Mouse (Mus musculus) brain, embryonic 14.5 days (tissue): ENCODE results near the gene Hcls1. TPM values are rescaled to one million over a fixed set of nuclear protein-coding genes. Genes with fewer than 3 reads are reported as not detected.
A peak's percentile ranks its signal among the peaks of the same experiment; 100 is the strongest.

Experiments
- DNase-seq: peaks from one replicate; pipeline ENCODE4 v3.0.0-alpha.2; 2011; ENCODE audit warnings: low read depth
- CTCF ChIP-seq: fragments of 200-500 bp; IDR thresholded peaks from 2 replicates; pipeline ENCODE4 v1.5.1; 2012; ENCODE audit warnings: inconsistent platforms, mild to moderate bottlenecking, moderate library complexity, borderline replicate concordance; ENCODE audit not compliant: insufficient read depth, insufficient read length; ENCODE audit errors: extremely low read depth
- POLR2A ChIP-seq: fragments of 200-500 bp; IDR thresholded peaks from 2 replicates; pipeline ENCODE4 v1.6.1; 2012; ENCODE audit warnings: mild to moderate bottlenecking, inconsistent platforms, borderline replicate concordance; ENCODE audit not compliant: poor library complexity, insufficient read depth, insufficient read length, severe bottlenecking; ENCODE audit errors: extremely low read depth
- polyA plus RNA-seq: library from polyadenylated mRNA; depleted of rRNA; stranded (reverse); fragments of >200 nt; gene quantifications from 2 replicates; pipeline ENCODE4 v1.2.3, GENCODE M21; 2012

Hcls1 gene
- polyA plus RNA-seq, 1 experiment = 1.9 TPM

DNA sequence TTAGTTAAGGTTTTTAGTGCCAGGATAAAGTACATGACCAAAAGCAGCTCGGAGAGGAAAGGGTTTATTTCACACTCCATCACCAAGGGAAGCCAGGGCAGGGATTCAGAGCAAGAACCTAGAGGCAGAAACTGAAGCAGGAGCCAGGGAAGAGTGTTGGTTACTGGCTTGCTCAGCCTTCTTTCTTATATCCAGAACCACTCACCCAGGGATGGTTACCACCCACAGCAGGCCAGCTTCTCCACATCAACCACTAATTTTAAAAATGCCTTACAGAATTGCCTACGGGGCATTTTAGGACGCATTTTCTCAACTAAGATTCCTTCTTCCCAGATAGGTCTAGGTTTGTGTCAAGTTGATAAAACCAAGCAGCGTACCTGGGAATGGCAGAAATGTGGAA is 28.6 kb downstream of the Hcls1 start:
- DNase-seq = no peak
- TF ChIP-seq CTCF (no peak), POLR2A (no peak)

DNA sequence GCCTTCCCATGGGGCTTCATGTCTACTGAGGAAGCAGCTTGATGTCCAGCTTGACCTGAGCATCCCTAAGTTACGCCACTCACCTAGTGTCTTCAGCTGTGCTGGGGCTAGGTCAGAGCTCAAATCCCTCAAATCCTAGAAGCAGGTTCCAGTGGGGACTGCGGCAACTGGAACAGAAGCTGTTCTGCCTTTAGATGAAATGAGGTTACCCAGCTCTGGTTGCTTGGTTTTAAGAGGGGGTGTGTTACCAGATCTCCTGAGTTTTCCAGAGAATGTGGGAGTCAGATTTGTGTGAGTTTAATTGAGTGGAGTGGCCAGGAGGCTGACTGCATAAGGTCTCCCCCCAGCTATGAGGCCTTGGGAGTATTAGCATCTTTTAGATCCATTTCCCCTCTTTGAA is 44.3 kb downstream of the Hcls1 start:
- no peak for TF ChIP-seq CTCF
- TF ChIP-seq POLR2A = no peak

DNA sequence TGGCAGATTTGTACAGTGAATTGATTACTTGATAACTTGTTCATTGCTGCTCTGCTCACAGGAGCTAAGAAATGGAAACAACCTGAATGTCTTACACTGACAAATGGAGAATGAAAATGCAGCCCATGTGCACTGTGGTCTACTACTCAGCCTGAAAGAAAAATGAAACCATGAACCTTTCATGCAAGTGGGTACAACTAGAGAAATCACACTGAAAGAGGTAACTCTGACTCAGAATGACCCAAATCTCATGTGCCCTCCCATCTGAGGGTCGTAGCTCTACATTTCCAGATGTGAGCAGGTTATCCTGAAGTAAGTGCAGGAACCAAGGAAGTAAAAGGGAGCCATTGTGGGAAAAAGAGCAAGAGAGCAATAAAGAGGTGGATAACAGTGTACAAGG is 49.0 kb downstream of the Hcls1 start:
- no peak for TF ChIP-seq CTCF
- no peak for TF ChIP-seq POLR2A
- DNase-seq = no peak

More for the DNA sequence above, 44.3 kb downstream of the Hcls1 start:
- no peak for DNase-seq

DNA sequence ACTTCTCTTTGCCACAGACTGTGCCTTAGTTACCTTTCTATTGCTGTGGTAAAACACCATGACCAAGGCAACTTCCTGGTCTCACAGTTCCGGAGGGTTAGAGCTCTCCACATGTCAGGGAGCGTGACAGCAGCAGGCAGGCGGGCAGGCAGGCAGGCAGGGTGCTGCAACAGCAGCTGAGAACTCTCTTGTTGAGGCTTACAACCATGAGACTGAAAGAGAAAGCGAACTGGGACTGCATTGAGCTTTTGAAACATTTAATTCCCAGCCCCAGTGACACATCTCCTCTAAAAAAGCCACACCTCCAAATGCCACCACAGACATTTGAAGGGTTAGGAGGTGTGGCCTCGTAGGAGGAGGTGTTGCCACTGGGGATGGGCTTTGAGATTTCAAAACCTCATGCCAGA is 50.9 kb downstream of the Hcls1 start:
- TF ChIP-seq POLR2A (no peak), CTCF (no peak)
- DNase-seq = no peak

DNA sequence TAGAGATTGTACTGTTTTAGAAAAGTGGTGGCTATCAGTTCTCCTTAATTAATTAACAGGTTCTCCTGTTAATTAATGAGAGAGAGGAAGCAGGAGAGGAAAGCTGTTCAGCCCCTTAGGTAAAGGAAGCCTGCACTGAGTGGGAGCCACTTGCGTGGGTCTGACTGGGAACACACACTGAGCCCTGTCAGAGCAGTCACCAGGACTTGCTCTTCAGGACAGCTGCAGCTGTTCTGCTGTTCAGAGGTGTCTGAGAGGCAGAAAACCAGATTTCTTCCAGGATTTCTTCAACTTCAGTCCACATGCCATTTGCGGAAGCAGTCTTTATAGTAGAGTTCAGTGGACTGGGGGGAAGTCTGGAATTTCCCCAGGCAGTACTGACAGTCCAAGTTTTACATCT is 52.6 kb downstream of the Hcls1 start:
- TF ChIP-seq CTCF = no peak
- no peak for TF ChIP-seq POLR2A
- no peak for DNase-seq

DNA sequence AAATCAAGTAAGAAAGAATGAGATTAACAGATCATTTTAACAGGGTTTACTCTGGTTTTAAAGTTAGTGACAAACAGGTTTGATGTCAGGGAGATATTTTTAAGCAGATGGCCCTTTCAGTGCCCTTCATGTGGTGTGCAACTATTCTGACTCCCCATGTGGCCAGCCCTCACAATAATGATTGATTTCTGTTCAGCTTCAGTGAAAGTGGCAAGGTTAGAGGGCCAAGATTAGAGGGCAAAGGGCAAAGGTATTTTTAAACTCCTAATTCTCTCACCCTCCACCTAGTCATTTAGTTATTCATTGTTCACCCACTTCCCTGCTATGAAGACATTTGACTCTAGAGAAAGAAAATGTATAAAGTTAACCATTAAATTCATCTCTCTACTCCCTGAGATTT is 53.3 kb downstream of the Hcls1 start:
- no peak for DNase-seq

DNA sequence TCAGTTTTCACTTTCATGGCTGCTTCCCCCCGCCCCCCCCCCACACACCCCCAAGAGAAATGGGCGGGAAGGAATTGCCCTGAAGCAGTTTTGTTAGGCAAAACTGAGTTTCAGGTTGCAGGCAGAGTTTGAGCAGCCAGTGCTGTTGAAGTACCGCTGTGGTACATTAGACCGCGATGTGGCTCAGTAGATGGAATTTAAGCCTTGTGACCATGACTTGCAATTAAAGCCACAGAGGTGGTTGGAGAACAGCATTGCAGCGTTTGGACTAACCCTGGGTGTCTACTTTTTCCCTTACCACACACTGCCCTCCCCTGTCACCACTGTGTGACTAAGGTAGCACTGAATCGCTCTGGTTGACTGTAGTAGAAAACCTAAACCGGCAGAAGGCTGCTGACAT is 54.7 kb downstream of the Hcls1 start:
- TF ChIP-seq POLR2A (no peak), CTCF (no peak)
- no peak for DNase-seq

More for the DNA sequence above, 53.3 kb downstream of the Hcls1 start:
- TF ChIP-seq CTCF = no peak
- TF ChIP-seq POLR2A = no peak

DNA sequence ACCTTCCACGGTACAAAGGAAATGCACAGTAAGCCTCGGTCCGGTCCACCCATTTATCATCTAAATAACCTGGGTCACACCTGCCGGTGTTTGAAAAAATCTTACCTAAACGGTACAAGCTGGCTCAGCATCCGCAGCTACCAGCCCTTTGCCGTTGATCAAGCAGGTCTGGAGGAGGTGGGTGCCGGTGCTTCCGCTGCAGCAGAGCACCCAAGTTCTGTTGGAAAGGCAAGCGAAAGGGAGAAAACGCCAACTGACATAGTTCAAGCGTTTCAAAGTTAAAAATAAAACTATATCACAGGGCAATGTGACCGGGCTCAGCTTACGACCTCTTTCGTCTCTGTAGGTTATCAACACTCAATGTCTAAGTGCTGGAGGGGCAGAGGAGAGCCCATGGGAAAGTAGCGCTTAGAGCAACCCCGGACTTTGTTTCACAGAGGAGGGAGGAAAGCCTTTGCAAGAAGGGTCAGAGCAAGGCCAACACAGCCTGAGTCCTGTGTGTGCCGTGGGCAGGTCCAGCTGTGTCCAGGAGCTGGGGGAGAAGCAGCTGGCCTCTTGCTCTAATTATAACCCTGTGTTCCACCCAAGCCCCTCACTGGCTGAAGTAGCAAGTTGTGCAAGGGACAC is 55.3 kb downstream of the Hcls1 start, which contains the start of gene Fbxo40:
Fbxo40 (minus strand) TSS at position 469 of the 627 bp plus-strand sequence.
- no peak for DNase-seq
- TF ChIP-seq CTCF (no peak), POLR2A (no peak)

DNA sequence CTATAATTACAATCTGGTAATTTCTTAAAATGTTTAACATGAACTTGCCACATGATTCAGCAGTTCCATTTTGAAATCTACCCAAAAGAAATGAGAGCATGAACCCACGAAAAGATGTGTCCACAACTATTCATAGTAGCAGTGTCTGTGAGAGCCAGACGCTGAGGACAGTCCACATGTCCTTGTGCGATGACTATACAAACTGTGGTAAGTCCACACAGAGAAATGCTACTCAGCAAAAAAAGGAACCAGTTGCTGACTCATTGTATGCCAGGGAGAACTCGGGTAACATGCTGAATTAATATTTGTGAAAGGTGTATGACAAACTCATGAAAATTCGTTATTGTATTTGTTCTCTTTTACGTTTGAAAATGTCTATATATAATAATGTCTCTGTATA is 62.9 kb downstream of the Hcls1 start:
- no peak for TF ChIP-seq CTCF
- no peak for TF ChIP-seq POLR2A
- no peak for DNase-seq

DNA sequence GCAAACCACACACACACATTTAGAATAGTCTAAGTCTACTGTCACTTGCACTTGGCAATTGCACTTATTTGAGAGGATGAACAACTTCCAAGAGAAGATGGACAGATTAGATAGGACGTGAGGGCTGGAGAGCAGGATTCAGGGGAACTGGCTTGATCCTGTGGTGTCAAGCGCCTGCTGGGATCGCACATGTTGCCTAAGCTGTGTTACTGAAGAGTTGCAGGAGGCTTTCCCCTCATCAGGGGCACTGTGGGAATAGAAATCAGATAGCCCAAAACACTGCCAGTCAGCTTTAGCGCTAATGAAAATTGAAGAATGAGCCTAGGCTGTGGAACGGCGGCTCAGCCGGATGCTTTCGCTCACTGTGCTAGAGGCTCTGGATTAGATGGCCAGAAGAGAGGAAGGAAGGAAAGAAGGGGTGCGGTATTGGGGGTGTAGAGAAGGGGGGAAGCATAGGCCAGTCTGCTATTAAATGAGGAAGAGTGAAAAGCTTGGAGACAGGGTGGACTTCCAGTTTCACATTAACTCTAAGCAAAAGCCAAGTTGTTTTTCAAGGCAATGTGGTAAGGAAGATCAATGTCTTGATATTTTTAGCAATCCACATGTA is 64.7 kb downstream of the Hcls1 start:
- TF ChIP-seq POLR2A (no peak), CTCF (no peak)
- no peak for DNase-seq

DNA sequence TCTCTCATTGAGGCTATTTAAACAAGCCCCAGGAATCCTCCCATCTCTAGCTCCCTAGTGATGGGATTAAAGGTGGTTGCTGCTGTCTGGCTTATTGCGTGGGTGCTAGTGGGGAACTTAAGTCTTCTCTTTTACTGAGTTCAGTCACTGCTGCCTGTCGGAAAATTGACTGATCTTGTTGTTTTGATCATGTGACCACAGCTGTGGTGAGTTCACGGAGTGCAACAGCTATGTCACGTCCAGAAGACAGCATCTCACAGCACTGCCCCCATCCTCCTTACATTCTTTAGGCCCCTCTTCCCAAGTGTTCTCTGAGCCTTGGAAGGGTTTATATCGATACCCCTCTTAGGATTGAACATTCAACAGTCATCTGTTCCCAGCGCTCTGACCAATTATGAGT is 74.5 kb downstream of the Hcls1 start:
- TF ChIP-seq POLR2A (no peak), CTCF (no peak)
- no peak for DNase-seq

DNA sequence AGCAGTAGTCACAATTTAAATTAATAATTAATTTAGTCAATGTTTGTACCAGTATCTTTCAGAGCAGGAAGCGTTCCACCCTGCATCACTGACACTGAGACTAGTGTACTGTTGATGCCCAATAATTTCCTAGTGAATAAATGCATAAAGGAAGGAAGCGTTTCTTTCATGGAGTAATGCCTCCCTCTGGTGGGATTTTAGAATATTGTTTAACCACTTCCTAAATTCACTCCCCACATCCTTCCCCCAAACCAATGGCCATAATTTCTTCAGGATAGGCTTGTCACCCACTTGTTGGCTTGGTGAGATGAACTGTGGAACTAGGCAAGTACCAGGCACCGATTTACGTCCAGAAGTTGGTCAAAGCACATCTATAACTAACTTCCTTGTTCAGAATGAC is 75.6 kb downstream of the Hcls1 start:
- DNase-seq = peak; percentile 84
- TF ChIP-seq POLR2A (no peak), CTCF (peak; percentile 34)

DNA sequence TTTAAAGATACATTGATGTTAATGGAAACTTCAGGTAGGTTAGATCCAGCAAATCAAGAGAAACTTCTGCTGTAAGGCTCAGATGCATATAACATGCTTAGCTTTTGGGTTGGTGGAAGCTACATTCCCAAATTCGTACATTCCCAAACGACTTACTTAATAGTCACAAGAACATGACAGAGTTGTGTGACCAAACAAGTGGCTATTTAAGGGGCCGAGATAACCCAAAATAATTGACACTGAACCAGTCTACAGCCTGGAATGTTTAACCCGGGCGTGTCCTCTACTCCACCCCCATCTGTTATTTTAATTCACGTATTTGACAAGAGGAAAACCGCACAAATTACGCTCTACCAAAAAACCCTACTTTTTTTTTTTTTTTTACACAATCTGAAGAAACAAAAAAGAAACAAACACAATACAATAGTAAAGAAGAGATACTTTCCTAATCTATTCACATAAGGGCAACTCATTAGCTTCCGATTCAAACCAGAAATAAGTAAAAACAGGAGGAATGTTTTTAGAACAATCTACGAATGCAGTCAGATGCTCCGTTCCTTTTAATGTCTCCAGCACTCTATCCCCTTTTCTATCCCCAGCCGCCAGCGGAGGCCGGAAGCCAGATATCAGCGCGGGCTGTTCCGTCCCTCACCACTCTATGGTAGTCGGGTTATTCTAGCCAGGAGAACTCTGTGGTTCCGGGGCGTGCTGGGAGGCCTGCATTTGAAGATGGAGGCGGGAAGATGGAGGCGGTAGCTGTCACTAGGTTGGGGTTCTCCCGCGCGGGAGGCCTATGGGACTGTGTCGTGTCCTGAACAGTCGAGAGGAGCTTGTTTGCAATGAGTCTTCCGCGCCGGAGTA is 76.5 kb downstream of the Hcls1 start, which contains the start of gene Polq:
Polq (plus strand) TSS at position 726 of the 861 bp plus-strand sequence.
- peak; percentile 98 for DNase-seq

More for the DNA sequence above, 76.5 kb downstream of the Hcls1 start, which contains the start of gene Polq:
- TF ChIP-seq CTCF (no peak), POLR2A (peak; percentile 30; the same call in 1 of the 2 replicates)
